Mouse (Mus musculus) spleen, adult 2 months (tissue): ENCODE results near the gene Gadl1.

Experiments used
- CTCF ChIP-seq: fragments of 200-500 bp; IDR thresholded peaks from 2 replicates; pipeline ENCODE4 v1.5.1; 2011; ENCODE audit warnings: mild to moderate bottlenecking, inconsistent platforms; ENCODE audit not compliant: insufficient read depth, insufficient read length, insufficient replicate concordance; ENCODE audit errors: extremely low read depth
- POLR2A ChIP-seq: fragments of 200-500 bp; IDR thresholded peaks from 2 replicates; pipeline ENCODE4 v1.6.1; 2011; ENCODE audit warnings: low read depth, low read length, inconsistent platforms

GRCm38 (mm10) chr9:115942989-115943388 lies 33.7 kb downstream of the Gadl1 start:
- TF ChIP-seq CTCF (no peak), POLR2A (no peak)
